Mouse (Mus musculus) neural tube, embryonic 14.5 days (tissue): ENCODE measurements around the gene Rad51d. TPM values are rescaled to one million over a fixed set of nuclear protein-coding genes. Genes with fewer than 3 reads are reported as not detected.
"Not testable (repeated sequence)": the region's sequence is repeated elsewhere in the genome, so short reads cannot be mapped to it uniquely, and the experiment has no call there.

Experiments used
- ATAC-seq: fragments of 200-750 bp; cut with Nextera tagmentation; 2 replicates; pipeline ENCODE4 v1.8.0; 2017; ENCODE audit warnings: low read depth, mild to moderate bottlenecking, moderate TSS enrichment, moderate library complexity
- H3K27ac ChIP-seq: fragments of 300-500 bp; sonication (generic); 2 replicates; pipeline ENCODE4 v1.5.1; 2014; ENCODE audit warnings: low read depth, mild to moderate bottlenecking, control low read depth, low read length, moderate library complexity, mixed read lengths
- H3K27me3 ChIP-seq: fragments of 300-500 bp; sonication (generic); 2 replicates; pipeline ENCODE4 v1.6.1; 2014; ENCODE audit warnings: low read length; ENCODE audit not compliant: control insufficient read depth, insufficient read depth
- H3K36me3 ChIP-seq: fragments of 300-500 bp; sonication (generic); 2 replicates; pipeline ENCODE4 v1.6.1; 2014; ENCODE audit warnings: low read length, mixed read lengths; ENCODE audit not compliant: control insufficient read depth, insufficient read depth
- H3K4me1 ChIP-seq: fragments of 300-500 bp; sonication (generic); 2 replicates; pipeline ENCODE4 v1.6.1; 2014; ENCODE audit warnings: low read length; ENCODE audit not compliant: control insufficient read depth, insufficient read depth
- H3K4me2 ChIP-seq: fragments of 300-500 bp; sonication (generic); 2 replicates; pipeline ENCODE4 v1.6.1; 2014; ENCODE audit warnings: mild to moderate bottlenecking, low read depth, low read length, control low read depth
- H3K4me3 ChIP-seq: fragments of 300-500 bp; sonication (generic); 2 replicates; pipeline ENCODE4 v1.5.1; 2014; ENCODE audit warnings: low read depth, low read length, control low read depth, mixed read lengths
- H3K9ac ChIP-seq: fragments of 300-500 bp; sonication (generic); replicated peaks from 2 replicates; pipeline ENCODE4 v1.6.1; 2014; ENCODE audit warnings: low read depth, mild to moderate bottlenecking, control low read depth, low read length, mixed read lengths
- H3K9me3 ChIP-seq: fragments of 300-500 bp; sonication (generic); 2 replicates; pipeline ENCODE4 v1.6.1; 2016; ENCODE audit warnings: low read length; ENCODE audit not compliant: control insufficient read depth
- WGBS: fragments of 180-500 bp; shearing (Covaris S2); extraction: QIAGEN DNeasy Blood & Tissue Kit; methylation state at CpG from one replicate; pipeline ENCODE4 v1.1.7; 2014; 5-methylcytosine and 5-hydroxymethylcytosine counted together
- polyA plus RNA-seq: library from polyadenylated mRNA; unstranded; fragments of >200 nt; fragmentation: Nextera tagmentation; extraction: Ambion mirVana; gene quantifications from 2 replicates; pipeline ENCODE4 v1.2.1, GENCODE M21; 2014

Rad51d gene
- polyA plus RNA-seq, 1 experiment from 2014 or later, result 14.4 TPM

DNA sequence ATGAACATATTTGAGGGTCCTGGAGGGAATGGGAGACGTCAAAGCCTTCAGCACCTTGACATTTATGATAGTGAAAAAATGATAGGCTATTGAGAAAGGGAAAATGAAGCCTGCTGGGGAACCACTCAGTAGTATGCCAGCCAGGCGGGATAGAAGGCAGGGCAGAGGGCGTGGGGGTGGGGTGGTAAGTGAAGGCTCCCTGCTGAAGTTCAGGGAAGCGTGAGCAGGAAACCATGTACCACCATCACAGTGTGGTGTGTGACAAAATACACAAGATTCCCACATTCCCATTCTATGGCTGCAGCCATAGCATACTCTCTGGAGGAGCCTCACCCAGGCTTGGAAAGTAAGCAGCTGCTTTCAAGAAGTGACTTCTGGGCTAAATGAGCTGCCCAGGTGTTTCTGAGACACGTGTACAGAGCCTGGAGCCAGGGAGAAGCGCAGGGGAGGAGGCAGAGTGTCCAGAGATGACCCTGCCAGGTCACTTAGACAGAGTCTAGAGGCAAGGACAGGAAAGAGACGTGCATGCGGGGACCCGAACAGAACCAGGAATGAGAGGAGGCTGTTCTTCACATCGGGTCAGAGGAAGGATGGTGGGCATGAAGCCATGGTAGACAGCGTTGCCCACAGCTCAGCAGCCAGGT is 45.5 kb downstream of the Rad51d start:
- no peaks in the 10 kb centered on the region for H3K27me3 ChIP-seq
- H3K4me3 ChIP-seq, result no peak overlapping the region
- ATAC-seq, result no peak
- no peaks in the 10 kb centered on the region for H3K9me3 ChIP-seq
- no peak overlapping the region for H3K4me2 ChIP-seq
- H3K36me3 ChIP-seq, result no peaks in the 10 kb centered on the region
- no peak overlapping the region for H3K27ac ChIP-seq
- H3K9ac ChIP-seq, result no peak overlapping the region
- peaks cover 12% of the 10 kb centered on the region; the same call in 1 of the 2 replicates for H3K4me1 ChIP-seq
- 66% methylated on average over 11 of the region's 11 CpGs for WGBS

GRCm38 (mm10) chr11:82838511-82838910 is 51.9 kb downstream of the Rad51d start:
- 35% methylated on average over 5 of the region's 5 CpGs for WGBS
- ATAC-seq, result no peak
- H3K4me1 ChIP-seq, result peaks cover 13% of the 10 kb centered on the region
- no peaks in the 10 kb centered on the region for H3K36me3 ChIP-seq
- H3K9me3 ChIP-seq, result no peaks in the 10 kb centered on the region
- no peak overlapping the region for H3K4me3 ChIP-seq
- H3K27me3 ChIP-seq, result no peaks in the 10 kb centered on the region
- H3K27ac ChIP-seq, result no peak overlapping the region
- no peak overlapping the region for H3K4me2 ChIP-seq
- H3K9ac ChIP-seq, result no peak overlapping the region

- 14% methylated on average over 7 of the region's 7 CpGs for WGBS
- H3K36me3 ChIP-seq, result no peaks in the 10 kb centered on the region
- no peak overlapping the region for H3K27ac ChIP-seq
- H3K4me1 ChIP-seq, result peaks cover 13% of the 10 kb centered on the region
- no peaks in the 10 kb centered on the region for H3K9me3 ChIP-seq
- H3K4me3 ChIP-seq, result no peak overlapping the region
- no peak for ATAC-seq
- H3K4me2 ChIP-seq, result no peak overlapping the region
- no peak overlapping the region for H3K9ac ChIP-seq
- H3K27me3 ChIP-seq, result no peaks in the 10 kb centered on the region
These were observed 52.6 kb downstream of the Rad51d start for GRCm38 (mm10) chr11:82837848-82838247.

GRCm38 (mm10) chr11:82837192-82837591 is 53.2 kb downstream of the Rad51d start:
- Histone ChIP-seq H3K4me3 (no peak overlapping the region), H3K4me1 (peaks cover 13% of the 10 kb centered on the region), H3K4me2 (no peak overlapping the region), H3K27ac (no peak overlapping the region), H3K27me3 (no peaks in the 10 kb centered on the region), H3K9ac (no peak overlapping the region), H3K36me3 (no peaks in the 10 kb centered on the region), H3K9me3 (no peaks in the 10 kb centered on the region)
- ATAC-seq, result no peak
- 17% methylated on average over 7 of the region's 7 CpGs for WGBS

GRCm38 (mm10) chr11:82835616-82836432 is 54.6 kb downstream of the Rad51d start:
- ATAC-seq, result no peak
- Histone ChIP-seq H3K36me3 (no peaks in the 10 kb centered on the region), H3K4me2 (no peak overlapping the region), H3K27me3 (no peaks in the 10 kb centered on the region), H3K27ac (no peak overlapping the region), H3K4me3 (no peak overlapping the region), H3K4me1 (peaks cover 25% of the 10 kb centered on the region), H3K9me3 (no peaks in the 10 kb centered on the region), H3K9ac (no peak overlapping the region)
- 57% methylated on average over 11 of the region's 11 CpGs for WGBS

DNA sequence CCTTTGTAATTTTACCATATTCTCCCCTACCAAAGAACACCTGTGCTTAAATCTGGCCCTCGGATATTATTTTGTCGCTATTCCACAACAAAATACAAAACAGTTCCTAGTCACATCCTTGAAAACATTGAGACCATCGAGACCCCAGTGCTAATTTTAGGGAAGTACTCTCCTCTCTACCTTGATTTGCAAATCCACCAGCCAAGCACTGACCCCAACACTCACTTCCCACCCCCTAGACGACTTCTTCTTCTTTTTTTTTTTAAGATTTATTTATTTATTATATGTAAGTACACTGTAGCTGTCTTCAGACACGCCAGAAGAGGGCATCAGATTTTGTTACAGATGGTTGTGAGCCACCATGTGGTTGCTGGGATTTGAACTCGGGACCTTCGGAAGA is 56.1 kb downstream of the Rad51d start:
- ATAC-seq, result not testable (repeated sequence)
- H3K4me1 ChIP-seq, result peaks cover 27% of the 10 kb centered on the region

GRCm38 (mm10) chr11:82833929-82834328 is 56.5 kb downstream of the Rad51d start:
- 77% methylated on average over 8 of the region's 8 CpGs for WGBS
- H3K9ac ChIP-seq, result no peak overlapping the region
- H3K9me3 ChIP-seq, result no peaks in the 10 kb centered on the region
- no peak overlapping the region for H3K4me2 ChIP-seq
- H3K4me3 ChIP-seq, result no peak overlapping the region
- no peak for ATAC-seq
- no peaks in the 10 kb centered on the region for H3K27me3 ChIP-seq
- H3K27ac ChIP-seq, result no peak overlapping the region
- H3K4me1 ChIP-seq, result peaks cover 27% of the 10 kb centered on the region
- no peaks in the 10 kb centered on the region for H3K36me3 ChIP-seq

More for the DNA sequence above, 56.1 kb downstream of the Rad51d start:
- not testable (repeated sequence) for H3K27me3 ChIP-seq, H3K27ac ChIP-seq, H3K4me2 ChIP-seq, H3K36me3 ChIP-seq, H3K9ac ChIP-seq, H3K9me3 ChIP-seq, H3K4me3 ChIP-seq
- 87% methylated on average over 7 of the region's 7 CpGs for WGBS

DNA sequence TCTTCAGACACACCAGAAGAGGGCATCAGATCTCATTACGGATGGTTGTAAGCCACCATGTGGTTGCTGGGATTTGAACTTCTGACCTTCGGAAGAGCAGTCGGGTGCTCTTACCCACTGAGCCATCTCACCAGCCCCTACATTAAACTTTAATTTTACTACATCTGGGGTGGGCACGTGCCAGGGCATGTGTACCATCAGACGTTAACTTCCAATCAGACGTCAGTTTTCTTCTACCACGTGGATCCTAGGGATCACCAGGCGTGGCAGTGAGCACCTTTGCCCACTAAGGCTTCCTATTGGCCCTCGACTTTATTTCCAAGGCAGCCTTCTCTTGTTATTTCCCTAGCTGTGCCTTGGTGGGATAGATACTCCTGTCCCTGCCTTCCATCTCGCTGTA is 58.0 kb downstream of the Rad51d start:
- H3K27ac ChIP-seq, H3K9ac ChIP-seq, H3K9me3 ChIP-seq, H3K4me3 ChIP-seq, H3K4me2 ChIP-seq, H3K36me3 ChIP-seq, H3K27me3 ChIP-seq, ATAC-seq: not testable (repeated sequence)
- peaks cover 14% of the 10 kb centered on the region for H3K4me1 ChIP-seq
- WGBS, result 75% methylated on average over 10 of the region's 10 CpGs
